Mouse (Mus musculus) ES-E14 (cell line): Measurements from ENCODE around the gene Cyp4x1. TPM values are rescaled to one million over a fixed set of nuclear protein-coding genes. Genes with fewer than 3 reads are reported as not detected.
A peak's percentile ranks its signal among the peaks of the same experiment; 100 is the strongest.

Experiments used
- DNase-seq: peaks from one replicate; pipeline ENCODE4 v3.0.0-alpha.2; 2013; ENCODE audit warnings: low read depth, low spot score
- H3K27ac ChIP-seq: 2 replicates; pipeline ENCODE4 v1.5.1; 2012; ENCODE audit warnings: low read depth, mild to moderate bottlenecking, low read length, moderate library complexity, mixed read lengths; ENCODE audit not compliant: poor library complexity, insufficient read depth, severe bottlenecking
- H3K36me3 ChIP-seq: 2 replicates; pipeline ENCODE4 v1.6.1; 2012; ENCODE audit warnings: mild to moderate bottlenecking, low read length, moderate library complexity, mixed read lengths; ENCODE audit not compliant: control insufficient read depth, poor library complexity, insufficient read depth, severe bottlenecking
- H3K4me1 ChIP-seq, 2 experiments: fragments of 150-350 bp in 1 of 2; sonication (generic) in 1 of 2; 2 replicates each; pipeline ENCODE4 v1.6.1; 2012; ENCODE audit warnings: low read length in 2 of 2, mild to moderate bottlenecking in 1 of 2, mixed read lengths in 1 of 2; ENCODE audit not compliant: control insufficient read depth in 2 of 2, insufficient read depth in 2 of 2, poor library complexity in 1 of 2
- H3K4me3 ChIP-seq, 2 experiments: fragments of 150-350 bp in 1 of 2; sonication (generic) in 1 of 2; 2 replicates each; pipeline ENCODE4 v1.5.1; 2012; ENCODE audit warnings: low read length in 2 of 2, low read depth in 1 of 2, mild to moderate bottlenecking in 1 of 2, mixed read lengths in 1 of 2; ENCODE audit not compliant: insufficient read depth in 1 of 2, poor library complexity in 1 of 2, severe bottlenecking in 1 of 2
- H3K9ac ChIP-seq: 2 replicates; pipeline ENCODE4 v1.6.1; 2012; ENCODE audit warnings: low read depth, mild to moderate bottlenecking, low read length, mixed read lengths; ENCODE audit not compliant: poor library complexity, insufficient read depth, severe bottlenecking
- H3K9me3 ChIP-seq: fragments of 150-350 bp; sonication (generic); 2 replicates; pipeline ENCODE4 v1.6.1; 2012; ENCODE audit warnings: low read depth, mild to moderate bottlenecking, low read length; ENCODE audit not compliant: control insufficient read depth, insufficient read depth
- CHD2 ChIP-seq: IDR thresholded peaks from 2 replicates; pipeline ENCODE4 v1.6.1; 2014; ENCODE audit warnings: mild to moderate bottlenecking, low read depth, low read length, inconsistent platforms
- HCFC1 ChIP-seq: IDR thresholded peaks from 2 replicates; pipeline ENCODE4 v1.6.1; 2012; ENCODE audit warnings: low read length, inconsistent platforms, borderline replicate concordance; ENCODE audit not compliant: insufficient read depth
- MAFK ChIP-seq: IDR thresholded peaks from 2 replicates; pipeline ENCODE4 v1.6.1; 2014; ENCODE audit warnings: mild to moderate bottlenecking, low read depth, low read length, inconsistent platforms; ENCODE audit not compliant: insufficient read depth
- ZC3H11A ChIP-seq: IDR thresholded peaks from 2 replicates; pipeline ENCODE4 v1.6.1; 2012; ENCODE audit warnings: low read depth, mild to moderate bottlenecking, inconsistent platforms, low read length, borderline replicate concordance
- ZNF384 ChIP-seq: IDR thresholded peaks from 2 replicates; pipeline ENCODE4 v1.6.1; 2012; ENCODE audit warnings: low read depth, low read length, inconsistent platforms
- in situ Hi-C, 2 experiments: fragments of 600-800 bp; cut with MboI; formaldehyde crosslinking; loops; one replicate each; pipeline ENCODE4 v1.15.1; 2025; ENCODE audit warnings: low sequenced_read_pairs in 2 of 2, inconsistent platforms in 1 of 2; ENCODE audit not compliant: unreplicated experiment in 2 of 2
- total RNA-seq: library from RNA; depleted of rRNA; stranded (reverse); fragments of 300-350 nt; gene quantifications from 2 replicates; pipeline ENCODE4 v1.2.3, GENCODE M21; 2012; rRNA removed

Cyp4x1 gene
- total RNA-seq, 1 experiment: 0.36 TPM

- Histone ChIP-seq H3K9ac (no peak overlapping the region), H3K9me3 (no peaks in the 10 kb centered on the region), H3K4me3 (peak overlapping the region in 1 of 2 experiments; percentile 59; a peak in 1 of 4 replicates), H3K4me1 (peaks cover 0 to 12% of the 10 kb centered on the region in 2 experiments; a peak in 2 of 4 replicates), H3K36me3 (no peaks in the 10 kb centered on the region), H3K27ac (no peak overlapping the region)
- in situ Hi-C loops: loop anchor here (5.0 to 25.0 kb wide), 3 partner anchors 145 to 880 kb away; partner anchors contain the start of genes Dmbx1 (in 2 of the 2) and Foxd2 (in 1 of the 2)
- TF ChIP-seq CHD2 (no peak), ZNF384 (no peak), MAFK (no peak), ZC3H11A (no peak), HCFC1 (no peak)
- no peak for DNase-seq
Observed at GRCm38 (mm10) chr4:115057674-115058316, 76.3 kb downstream of the Cyp4x1 start.

GRCm38 (mm10) chr4:115056921-115057673 lies 77.0 kb downstream of the Cyp4x1 start:
- in situ Hi-C loops: loop anchor here (5.0 to 25.0 kb wide), 3 partner anchors 145 to 880 kb away; partner anchors contain the start of genes Dmbx1 (in 2 of the 2) and Foxd2 (in 1 of the 2)
- Histone ChIP-seq H3K27ac (no peak overlapping the region), H3K4me1 (peaks cover 0 to 12% of the 10 kb centered on the region in 2 experiments; a peak in 2 of 4 replicates), H3K36me3 (no peaks in the 10 kb centered on the region), H3K9me3 (no peaks in the 10 kb centered on the region), H3K9ac (peak overlapping the region; percentile 39; the same call in 1 of the 2 replicates), H3K4me3 (peak overlapping the region; percentile 57 to 59)
- DNase-seq: no peak
- TF ChIP-seq CHD2: no peak
- no peak for TF ChIP-seq ZNF384
- no peak for TF ChIP-seq HCFC1
- no peak for TF ChIP-seq MAFK
- TF ChIP-seq ZC3H11A: no peak

GRCm38 (mm10) chr4:115056371-115056920 lies 77.6 kb downstream of the Cyp4x1 start, which contains the start of gene Tal1:
Gene Tal1, plus strand, starts transcription at chr4:115056426.
- no peak for TF ChIP-seq ZNF384
- TF ChIP-seq CHD2: no peak
- no peak for TF ChIP-seq HCFC1
- no peak for TF ChIP-seq ZC3H11A
- TF ChIP-seq MAFK: no peak
- H3K9me3 ChIP-seq: no peaks in the 10 kb centered on the region
- H3K27ac ChIP-seq: no peak within 1 kb of the TSS
- peak within 1 kb of the TSS; percentile 57 to 59 for H3K4me3 ChIP-seq
- in situ Hi-C loops: loop anchor here (5.0 to 25.0 kb wide), 3 partner anchors 144 to 881 kb away; partner anchors contain the start of genes Dmbx1 (in 2 of the 2) and Foxd2 (in 1 of the 2)
- peak within 1 kb of the TSS; percentile 39; the same call in 1 of the 2 replicates for H3K9ac ChIP-seq
- DNase-seq: no peak
- peaks cover 0 to 12% of the 10 kb centered on the region in 2 experiments; a peak in 2 of 4 replicates for H3K4me1 ChIP-seq
- no peaks in the 10 kb centered on the region for H3K36me3 ChIP-seq

Other genes with a start within 250 kb of the Cyp4x1 start
- gene Foxd2, start 225.4 kb downstream of the Cyp4x1 start, total RNA-seq: 0.09 TPM in 1 of 2 replicates, not detected in the other
- gene Foxe3, start 208.3 kb downstream of the Cyp4x1 start, total RNA-seq: not detected in 2 replicates
- gene Cmpk1, start 147.0 kb downstream of the Cyp4x1 start, total RNA-seq: 14.2 and 24.5 TPM in 2 replicates
- 7.3 and 7.4 TPM in 2 replicates for gene Stil, start 134.1 kb downstream of the Cyp4x1 start, total RNA-seq
- gene Tal1, start 77.9 kb downstream of the Cyp4x1 start, total RNA-seq: 0.40 and 0.42 TPM in 2 replicates
- gene Pdzk1ip1, start 45.6 kb downstream of the Cyp4x1 start, total RNA-seq: 1.1 and 1.2 TPM in 2 replicates
- not detected in 2 replicates for gene Cyp4a29, start 107.8 kb upstream of the Cyp4x1 start, total RNA-seq
- gene Cyp4a12a, start 164.8 kb upstream of the Cyp4x1 start, total RNA-seq: 0.09 TPM in 1 of 2 replicates, not detected in the other